Mouse (Mus musculus) kidney, embryonic 16.5 days (tissue): ENCODE data around the gene Blnk. TPM values are rescaled to one million over a fixed set of nuclear protein-coding genes. Genes with fewer than 3 reads are reported as not detected.

Experiments
- ATAC-seq: fragments of 200-750 bp; cut with Nextera tagmentation; 2 replicates; pipeline ENCODE4 v1.8.0; 2017; ENCODE audit warnings: moderate TSS enrichment; ENCODE audit not compliant: low FRiP score, low TSS enrichment
- H3K27ac ChIP-seq: fragments of 300-500 bp; sonication (generic); 2 replicates; pipeline ENCODE4 v1.5.1; 2014; ENCODE audit warnings: low read length
- H3K27me3 ChIP-seq: fragments of 300-500 bp; sonication (generic); 2 replicates; pipeline ENCODE4 v1.6.1; 2014; ENCODE audit warnings: low read length, control low read depth, mixed read lengths; ENCODE audit not compliant: insufficient read depth
- H3K36me3 ChIP-seq: fragments of 300-500 bp; sonication (generic); 2 replicates; pipeline ENCODE4 v1.6.1; 2014; ENCODE audit warnings: low read length, control low read depth, mixed read lengths; ENCODE audit not compliant: insufficient read depth
- H3K4me1 ChIP-seq: fragments of 300-500 bp; sonication (generic); 2 replicates; pipeline ENCODE4 v1.6.1; 2014; ENCODE audit warnings: low read length, control low read depth, mixed read lengths; ENCODE audit not compliant: insufficient read depth
- H3K4me2 ChIP-seq: fragments of 300-500 bp; sonication (generic); replicated peaks from 2 replicates; pipeline ENCODE4 v1.6.1; 2014; ENCODE audit warnings: low read depth, low read length
- H3K4me3 ChIP-seq: fragments of 300-500 bp; sonication (generic); 2 replicates; pipeline ENCODE4 v1.5.1; 2014; ENCODE audit warnings: mild to moderate bottlenecking, low read length
- H3K9ac ChIP-seq: fragments of 300-500 bp; sonication (generic); replicated peaks from 2 replicates; pipeline ENCODE4 v1.6.1; 2014; ENCODE audit warnings: low read length
- H3K9me3 ChIP-seq: fragments of 300-500 bp; sonication (generic); 2 replicates; pipeline ENCODE4 v1.6.1; 2016; ENCODE audit warnings: low read length, control low read depth
- WGBS: fragments of 180-500 bp; shearing (Covaris S2); extraction: QIAGEN DNeasy Blood & Tissue Kit; methylation state at CpG from one replicate; pipeline ENCODE4 v1.1.7; 2014; 5-methylcytosine and 5-hydroxymethylcytosine counted together
- polyA plus RNA-seq: library from polyadenylated mRNA; unstranded; fragments of >200 nt; fragmentation: Nextera tagmentation; extraction: Ambion mirVana; gene quantifications from 2 replicates; pipeline ENCODE4 v1.2.1, GENCODE M21; 2015

Blnk gene
- polyA plus RNA-seq, 1 experiment from 2014 or later, result 19.2 TPM

DNA sequence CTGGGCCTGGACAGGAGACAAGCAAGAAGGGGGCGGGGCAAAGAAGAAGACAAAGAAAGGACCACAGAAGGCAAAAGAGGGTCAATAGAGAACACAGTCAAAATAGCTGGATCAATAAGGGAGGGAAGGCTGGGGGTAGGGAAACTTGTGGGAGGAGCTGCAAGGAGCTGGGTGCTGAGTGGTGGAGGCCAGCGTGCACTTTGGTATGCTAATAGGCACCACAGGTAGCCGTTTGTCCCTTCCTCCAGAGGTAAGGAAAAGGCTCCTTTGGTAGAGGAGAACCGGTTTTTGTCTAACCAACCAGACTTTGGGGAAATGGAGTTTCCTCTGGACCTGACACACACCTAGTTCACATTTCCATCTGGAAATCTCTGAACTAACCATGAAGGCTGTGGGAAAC is 12.3 kb upstream of the Blnk start:
- H3K4me1 ChIP-seq, result no peaks in the 10 kb centered on the region
- H3K27me3 ChIP-seq, result no peaks in the 10 kb centered on the region
- ATAC-seq, result no peak; the same call in 1 of the 2 replicates
- H3K27ac ChIP-seq, result peak overlapping the region; percentile 48; the same call in 1 of the 2 replicates
- H3K4me2 ChIP-seq, result no peak overlapping the region
- no peak overlapping the region for H3K9ac ChIP-seq
- no peaks in the 10 kb centered on the region for H3K9me3 ChIP-seq
- 25% methylated on average over 4 of the region's 4 CpGs for WGBS
- H3K4me3 ChIP-seq, result no peak overlapping the region
- no peaks in the 10 kb centered on the region for H3K36me3 ChIP-seq

DNA sequence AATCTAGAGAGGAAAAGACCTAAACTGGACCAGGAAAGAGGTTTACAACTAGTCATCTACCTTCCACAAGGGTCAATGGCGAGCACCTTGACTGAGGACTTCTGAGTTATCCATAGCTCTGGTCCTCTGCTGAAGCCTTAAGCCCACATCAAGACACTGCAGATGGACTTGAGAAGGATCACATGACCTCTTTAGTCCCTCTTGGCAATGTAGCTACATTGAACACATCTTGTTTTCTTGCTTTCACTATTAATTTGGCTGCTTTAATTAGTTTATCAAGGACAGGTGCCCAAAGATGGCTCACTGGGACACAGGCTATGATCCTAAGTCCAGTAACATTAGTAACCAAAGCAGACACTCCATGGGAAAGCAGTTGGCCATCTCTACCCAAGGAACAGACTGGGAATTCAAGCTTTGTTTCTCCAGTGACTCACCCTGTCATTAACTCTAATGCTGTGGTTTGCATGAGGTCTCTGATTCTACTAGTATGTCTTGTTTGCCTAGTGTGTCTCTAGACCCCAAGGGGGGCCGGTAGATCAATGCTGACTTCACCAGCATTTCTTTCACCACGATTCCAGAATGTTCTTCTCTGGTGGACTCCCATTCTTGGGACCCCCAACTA is 9.5 kb upstream of the Blnk start:
- H3K27ac ChIP-seq, result no peak overlapping the region
- no peak overlapping the region for H3K4me3 ChIP-seq
- ATAC-seq, result no peak
- no peaks in the 10 kb centered on the region for H3K9me3 ChIP-seq
- no peak overlapping the region for H3K4me2 ChIP-seq
- peaks cover 3% of the 10 kb centered on the region for H3K4me1 ChIP-seq
- H3K9ac ChIP-seq, result no peak overlapping the region
- WGBS, result 91% methylated on average over 3 of the region's 3 CpGs
- no peaks in the 10 kb centered on the region for H3K36me3 ChIP-seq
- no peaks in the 10 kb centered on the region for H3K27me3 ChIP-seq

DNA sequence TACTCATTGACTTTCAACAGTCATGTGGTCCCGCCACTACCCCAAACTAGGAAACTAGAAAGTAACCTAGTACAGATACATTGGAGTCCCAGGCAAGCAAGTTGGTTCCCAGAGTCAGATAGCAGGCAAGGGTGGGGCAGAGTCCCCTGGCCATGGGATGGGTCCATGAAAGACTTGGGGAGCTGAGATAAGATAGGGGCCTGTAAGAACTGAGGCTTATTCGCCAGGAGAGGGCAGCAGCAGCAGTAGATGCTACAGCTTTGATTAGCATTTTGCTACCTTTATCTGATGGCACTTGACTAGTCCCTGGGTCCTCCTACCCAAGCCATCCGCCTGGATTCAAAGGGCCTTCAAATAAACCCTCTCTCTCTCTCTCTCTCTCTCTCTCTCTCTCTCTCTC is 5.2 kb upstream of the Blnk start:
- WGBS, result 69% methylated on average over 3 of the region's 3 CpGs
- no peak overlapping the region for H3K9ac ChIP-seq
- H3K4me1 ChIP-seq, result peaks cover 28% of the 10 kb centered on the region
- no peak for ATAC-seq
- no peak overlapping the region for H3K27ac ChIP-seq
- H3K9me3 ChIP-seq, result no peaks in the 10 kb centered on the region
- H3K27me3 ChIP-seq, result no peaks in the 10 kb centered on the region
- no peaks in the 10 kb centered on the region for H3K36me3 ChIP-seq
- no peak overlapping the region for H3K4me2 ChIP-seq
- H3K4me3 ChIP-seq, result no peak overlapping the region

DNA sequence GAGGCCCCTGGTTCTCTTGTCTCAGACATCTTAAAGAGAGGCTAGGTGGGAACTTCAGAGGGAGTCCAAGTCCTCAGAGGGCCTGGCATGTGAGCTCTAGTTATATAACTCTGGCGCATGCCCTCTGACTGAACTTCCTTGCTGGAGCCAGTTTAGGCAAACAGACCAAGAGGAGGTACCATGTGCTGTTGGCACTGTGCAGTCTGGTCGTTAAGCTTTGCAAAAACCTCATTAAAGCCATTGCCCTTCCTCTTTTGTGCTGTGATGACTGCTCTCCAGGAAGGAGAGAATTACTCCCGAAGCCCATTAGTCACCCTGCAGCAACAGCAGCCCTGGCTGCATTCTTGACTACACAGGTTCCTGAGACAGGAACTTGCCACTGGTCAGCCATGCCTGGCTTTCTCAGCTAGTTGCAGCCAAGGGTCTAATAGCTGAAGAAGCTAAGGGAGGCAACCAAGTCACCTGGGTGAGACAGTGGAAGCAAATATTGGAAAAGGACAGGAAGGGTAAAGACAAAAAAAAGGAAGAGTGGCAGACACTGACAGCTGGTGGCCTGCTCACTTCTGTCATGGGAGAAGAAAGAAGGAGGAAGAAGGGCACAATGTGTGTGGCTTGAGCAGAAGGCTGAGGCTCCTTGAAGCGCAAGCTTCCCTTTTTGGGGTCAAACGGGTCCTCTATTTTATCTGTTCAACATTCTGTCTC is 4.3 kb upstream of the Blnk start:
- peaks cover 37% of the 10 kb centered on the region for H3K4me1 ChIP-seq
- WGBS, result 41% methylated on average over 5 of the region's 5 CpGs
- H3K4me3 ChIP-seq, result no peak overlapping the region
- H3K9ac ChIP-seq, result no peak overlapping the region
- H3K27ac ChIP-seq, result peak overlapping the region; percentile 53
- no peaks in the 10 kb centered on the region for H3K27me3 ChIP-seq
- H3K9me3 ChIP-seq, result no peaks in the 10 kb centered on the region
- ATAC-seq, result 0 out of 2 replicates have a peak, but pooled peaks have one; percentile 27
- H3K4me2 ChIP-seq, result no peak overlapping the region
- H3K36me3 ChIP-seq, result no peaks in the 10 kb centered on the region

DNA sequence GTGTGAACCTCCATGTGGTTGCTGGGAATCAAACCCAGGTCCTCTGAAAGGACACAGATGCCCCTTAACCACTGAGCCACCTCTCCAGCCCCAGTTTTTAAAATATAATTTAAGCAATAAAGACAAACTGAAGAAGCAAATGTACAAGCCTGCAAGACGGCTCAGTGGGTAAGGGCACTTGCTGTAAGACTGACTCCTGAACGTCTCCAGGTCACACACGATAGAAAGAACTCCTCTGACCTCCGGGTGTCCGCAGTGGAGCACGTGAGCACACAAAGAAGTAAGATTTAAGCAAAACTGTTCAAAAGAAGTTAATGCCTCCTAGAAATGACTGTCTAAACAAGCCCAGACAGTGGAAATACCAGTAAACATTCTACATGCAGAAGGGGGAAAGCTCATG is 2.4 kb upstream of the Blnk start:
- Histone ChIP-seq H3K4me1 (peaks cover 48% of the 10 kb centered on the region), H3K9me3 (no peaks in the 10 kb centered on the region), H3K9ac (no peak overlapping the region), H3K4me3 (no peak overlapping the region), H3K36me3 (no peaks in the 10 kb centered on the region), H3K27ac (peak overlapping the region; percentile 82; the same call in 1 of the 2 replicates), H3K27me3 (no peaks in the 10 kb centered on the region), H3K4me2 (no peak overlapping the region)
- WGBS, result 92% methylated on average over 6 of the region's 6 CpGs
- ATAC-seq, result no peak

DNA sequence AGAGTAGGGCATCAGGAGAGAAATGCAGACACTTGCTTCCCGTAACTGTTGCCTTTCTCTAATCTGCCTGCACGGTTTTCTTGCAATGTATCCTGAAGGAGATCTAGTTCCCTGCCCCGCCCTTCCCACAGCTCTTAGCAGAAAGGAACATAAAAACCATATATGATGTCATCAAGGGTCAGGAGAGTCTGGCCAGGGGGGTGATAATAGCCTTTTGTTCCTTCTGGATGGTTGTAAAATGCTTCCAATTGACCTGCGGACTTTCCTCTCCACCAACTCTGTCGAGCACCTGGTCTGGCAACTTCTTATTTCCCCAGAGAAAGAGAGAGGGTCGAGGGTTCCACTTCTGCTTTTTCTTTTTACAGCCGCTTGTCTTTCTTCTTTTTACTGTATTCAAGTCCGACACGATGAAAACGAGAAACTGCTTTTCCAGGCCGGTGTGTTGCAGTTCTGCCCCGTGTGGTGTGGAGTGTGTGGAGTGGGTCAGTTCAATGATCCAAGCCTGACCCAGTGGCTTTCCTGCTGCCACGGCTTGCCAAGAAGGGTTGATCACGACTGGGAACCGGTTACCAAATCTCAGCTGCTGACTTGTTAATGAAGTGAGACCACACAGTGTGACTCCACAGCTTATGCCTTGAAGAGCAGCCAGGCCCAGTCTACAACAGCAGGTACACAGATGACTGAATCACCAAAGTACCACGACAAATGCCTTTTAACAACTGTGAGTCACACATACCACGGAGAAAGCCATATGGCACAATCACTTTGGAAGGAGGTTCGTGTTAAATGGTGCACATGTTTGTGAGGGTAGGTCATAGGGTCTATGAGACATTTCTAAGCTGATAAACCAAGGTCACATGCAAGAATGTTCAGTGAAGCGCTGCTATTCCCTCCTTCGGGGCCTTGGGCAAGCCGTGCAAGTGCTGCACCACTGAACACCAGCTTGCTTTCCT is 1.4 kb upstream of the Blnk start:
- Histone ChIP-seq H3K27me3 (no peaks in the 10 kb centered on the region), H3K4me2 (no peak overlapping the region), H3K9ac (no peak overlapping the region), H3K9me3 (no peaks in the 10 kb centered on the region), H3K4me1 (peaks cover 48% of the 10 kb centered on the region), H3K4me3 (no peak overlapping the region), H3K36me3 (no peaks in the 10 kb centered on the region), H3K27ac (peak overlapping the region; percentile 82)
- WGBS, result 25% methylated on average over 21 of the region's 21 CpGs
- peak; percentile 59 for ATAC-seq

DNA sequence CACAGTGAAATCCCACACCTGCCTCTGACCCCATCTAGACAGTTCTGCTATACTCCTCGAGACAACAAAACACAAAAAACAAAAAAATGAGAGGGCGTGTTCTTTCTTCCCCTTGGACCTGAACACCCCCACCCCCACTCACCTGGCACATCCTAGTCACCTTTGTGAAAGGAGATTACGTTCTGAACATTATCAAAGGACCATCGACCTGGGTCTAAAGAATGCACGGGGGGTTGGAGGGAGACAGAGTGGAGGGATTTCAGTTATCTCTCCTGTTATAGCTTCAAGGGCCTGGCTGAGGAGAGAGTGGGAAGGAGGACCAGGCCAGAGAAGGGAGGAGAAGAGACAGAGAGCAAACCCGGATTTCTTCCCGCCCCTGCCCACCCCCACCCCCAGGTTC is 576 bp upstream of the Blnk start:
- H3K4me1 ChIP-seq, result peaks cover 48% of the 10 kb centered on the region
- no peaks in the 10 kb centered on the region for H3K9me3 ChIP-seq
- H3K27ac ChIP-seq, result peak overlapping the region; percentile 82; the same call in 1 of the 2 replicates
- H3K4me2 ChIP-seq, result no peak overlapping the region
- WGBS, result 41% methylated on average over 7 of the region's 7 CpGs
- H3K27me3 ChIP-seq, result no peaks in the 10 kb centered on the region
- no peaks in the 10 kb centered on the region for H3K36me3 ChIP-seq
- no peak for ATAC-seq
- H3K9ac ChIP-seq, result no peak overlapping the region
- no peak overlapping the region for H3K4me3 ChIP-seq

DNA sequence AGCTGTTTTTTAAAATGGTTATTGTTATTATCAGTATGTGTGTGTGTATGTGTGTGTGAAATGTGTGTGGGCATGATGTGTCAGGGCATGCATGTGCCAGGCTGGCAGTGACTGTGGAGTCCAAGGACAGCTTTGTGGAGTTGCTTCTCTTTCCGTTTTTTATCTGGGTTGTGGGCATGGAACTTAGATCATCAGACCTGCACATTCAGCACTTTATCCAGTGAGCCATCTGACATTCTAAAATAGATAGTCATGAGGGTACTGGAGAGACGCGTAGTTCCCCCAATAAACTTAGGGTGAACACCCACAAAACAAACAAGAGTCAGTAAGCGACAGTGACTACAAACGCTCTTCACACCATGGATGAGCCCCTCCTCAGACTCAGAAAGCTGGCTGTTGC is 979 bp downstream of the Blnk start:
- ATAC-seq, result no peak
- peak overlapping the region; percentile 41 for H3K4me2 ChIP-seq
- peaks cover 41% of the 10 kb centered on the region for H3K4me1 ChIP-seq
- peak overlapping the region; percentile 80 for H3K27ac ChIP-seq
- no peaks in the 10 kb centered on the region for H3K36me3 ChIP-seq
- no peaks in the 10 kb centered on the region for H3K27me3 ChIP-seq
- no peaks in the 10 kb centered on the region for H3K9me3 ChIP-seq
- 56% methylated on average over 5 of the region's 5 CpGs for WGBS
- H3K4me3 ChIP-seq, result peak overlapping the region; percentile 28
- peak overlapping the region; percentile 39 for H3K9ac ChIP-seq

DNA sequence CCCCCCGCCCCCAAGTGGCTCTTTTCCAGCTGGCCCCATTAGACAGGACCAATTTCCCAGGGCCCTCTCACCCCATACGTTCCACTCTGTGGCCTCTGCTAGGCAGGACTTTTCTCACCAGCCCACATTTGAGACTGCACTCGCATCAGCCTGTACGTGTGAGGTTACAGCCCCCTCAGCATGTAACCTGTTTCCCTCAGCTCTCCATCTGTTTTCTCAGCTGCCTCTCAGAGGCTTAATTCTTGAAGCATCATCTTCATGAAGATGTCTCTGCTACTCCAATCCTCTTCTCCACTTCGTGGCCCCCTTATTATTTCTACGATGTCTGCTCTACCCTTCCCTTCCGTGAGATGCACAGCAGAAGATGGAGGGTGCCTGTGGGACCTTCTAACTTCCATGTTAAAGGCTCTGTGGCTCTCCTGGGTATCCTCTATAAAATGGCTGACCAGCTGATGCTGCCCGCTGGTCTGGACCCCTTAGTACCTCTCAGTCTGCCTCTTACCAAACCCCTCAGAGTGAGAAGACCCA is 1.8 kb downstream of the Blnk start:
- Histone ChIP-seq H3K9me3 (no peaks in the 10 kb centered on the region), H3K36me3 (no peaks in the 10 kb centered on the region), H3K9ac (peak overlapping the region; percentile 1; the same call in 1 of the 2 replicates), H3K27ac (no peak overlapping the region), H3K4me3 (peak overlapping the region; percentile 21), H3K4me1 (peaks cover 37% of the 10 kb centered on the region), H3K27me3 (no peaks in the 10 kb centered on the region), H3K4me2 (peak overlapping the region; percentile 41)
- WGBS, result 50% methylated on average over 8 of the region's 8 CpGs
- ATAC-seq, result no peak
